Mouse (Mus musculus) gastrocnemius, postnatal 36 days (tissue): Measurements from ENCODE around the gene Tgm6. TPM values are rescaled to one million over a fixed set of nuclear protein-coding genes. Genes with fewer than 3 reads are reported as not detected.

ENCODE experiments used
- DNase-seq, 2 experiments: peaks; one replicate each; pipeline ENCODE4 v3.0.0; 2022
- intact Hi-C: fragments of 180-260 bp; cut with DNase I; formaldehyde crosslinking; loops from one replicate; pipeline ENCODE4 v1.15.1; 2025
- total RNA-seq, 2 experiments: library from RNA; stranded (reverse); gene quantifications; 2 replicates each; pipeline ENCODE4 v1.2.3; 2021

Tgm6 gene
- total RNA-seq, 2 experiments from 2014 or later = not detected

DNA sequence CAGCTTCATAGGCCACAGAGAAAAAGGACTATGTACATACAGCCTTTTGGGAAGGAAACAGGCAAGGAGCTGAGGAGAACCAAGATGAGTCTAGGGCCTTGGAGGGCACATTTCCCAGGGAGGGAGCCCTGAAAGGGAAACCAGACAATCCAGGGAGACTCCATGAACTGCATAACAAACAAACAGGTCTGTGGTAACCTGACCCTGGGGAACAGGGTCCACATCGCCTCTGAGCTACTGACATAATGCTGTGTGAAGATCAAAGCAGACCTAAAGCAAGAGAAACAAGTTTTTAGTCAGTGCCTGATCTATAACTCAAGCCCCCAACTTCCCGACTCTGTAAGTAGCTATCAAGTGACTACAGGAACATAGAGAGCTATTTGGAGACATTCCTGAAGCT, 59.5 kb downstream of the Tgm6 start:
- intact Hi-C loops = no loop called here
- DNase-seq = no peak

DNA sequence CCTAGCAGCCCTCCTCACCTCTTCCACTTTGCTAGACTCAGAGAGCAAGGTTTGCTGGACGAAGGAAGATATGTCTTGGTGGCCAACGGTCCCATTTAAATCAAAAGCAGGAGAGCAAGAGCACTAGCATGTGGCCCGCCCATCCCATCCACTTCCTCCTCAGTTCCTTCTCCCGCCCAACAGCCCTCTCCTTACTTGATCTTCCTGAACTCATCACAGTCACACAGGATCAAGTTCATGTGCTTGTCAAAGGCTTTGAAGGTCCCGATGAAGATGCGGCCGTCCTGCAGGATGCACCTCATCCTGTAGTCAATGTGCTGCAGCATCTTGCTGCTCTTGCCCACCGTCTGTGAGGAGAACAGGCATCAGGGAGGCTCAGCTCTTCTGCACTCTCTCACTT, 64.6 kb downstream of the Tgm6 start:
- intact Hi-C loops = loop anchor here (5.0 kb wide), 1 partner anchor 100 kb away; no protein-coding TSS in a partner anchor
- DNase-seq = no peak

DNA sequence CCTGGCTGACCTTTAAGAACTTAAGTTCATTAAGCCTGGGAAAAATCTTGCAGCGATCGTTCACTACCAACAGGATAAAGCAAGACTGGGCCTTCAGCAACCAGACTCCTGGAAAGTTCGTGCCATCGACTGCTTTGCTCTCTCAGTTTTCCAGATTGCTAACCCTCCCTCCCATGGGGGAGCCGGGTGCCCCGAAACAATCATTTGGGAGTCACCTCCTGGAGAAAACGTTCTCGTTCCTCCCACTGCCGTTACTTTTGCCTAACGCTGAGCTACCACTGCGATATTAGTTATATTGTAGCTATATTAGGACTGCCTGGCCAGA, 66.1 kb downstream of the Tgm6 start:
- intact Hi-C loops = loop anchor here (5.0 kb wide), 1 partner anchor 99 kb away; no protein-coding TSS in a partner anchor
- DNase-seq = no peak

DNA sequence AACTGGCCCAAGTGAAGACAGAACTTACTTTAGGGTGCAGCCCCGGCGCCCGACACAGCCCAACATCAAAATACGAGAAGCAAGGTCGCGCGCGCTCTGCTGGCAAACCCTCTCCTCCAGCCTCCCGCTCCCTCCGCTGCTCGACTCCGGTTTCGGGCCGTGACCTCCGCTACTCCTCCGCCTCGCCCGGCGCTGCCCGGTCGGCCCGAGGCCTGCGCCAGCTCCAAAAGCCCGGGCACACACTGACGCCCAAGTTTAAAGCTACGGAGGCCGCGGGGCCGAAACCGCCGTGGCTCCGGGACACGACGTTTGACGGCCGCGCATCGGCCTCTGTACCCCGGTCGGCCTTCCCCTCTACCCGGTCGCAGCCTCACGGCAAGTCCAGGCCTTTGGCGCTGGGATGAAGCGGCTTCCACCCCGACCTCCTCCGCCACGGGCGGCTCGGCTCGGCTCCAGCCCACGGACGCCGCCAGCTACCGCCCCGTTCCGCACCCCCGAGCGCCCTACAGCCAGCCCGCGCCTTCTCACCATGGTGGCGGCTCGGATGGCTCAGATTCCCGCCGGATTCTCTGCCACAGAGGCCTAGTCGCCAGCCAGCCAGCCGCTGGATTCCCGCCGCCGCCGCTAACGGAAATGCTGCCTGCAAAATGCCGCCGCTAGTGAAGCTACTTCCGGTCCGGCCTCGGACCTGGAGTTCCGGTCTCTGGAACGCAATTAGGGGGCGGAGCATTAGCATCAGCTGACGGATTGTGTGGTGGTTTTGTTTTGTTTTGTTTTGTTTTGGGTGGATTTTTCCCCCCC, 66.7 kb downstream of the Tgm6 start, which contains the start of gene Snrpb:
TSS of gene Snrpb (minus strand) at position 698 of the 801 bp plus-strand sequence.
- DNase-seq = peak; percentile 86
- intact Hi-C loops = loop anchor here (5.0 kb wide), 1 partner anchor 98 kb away; no protein-coding TSS in a partner anchor

DNA sequence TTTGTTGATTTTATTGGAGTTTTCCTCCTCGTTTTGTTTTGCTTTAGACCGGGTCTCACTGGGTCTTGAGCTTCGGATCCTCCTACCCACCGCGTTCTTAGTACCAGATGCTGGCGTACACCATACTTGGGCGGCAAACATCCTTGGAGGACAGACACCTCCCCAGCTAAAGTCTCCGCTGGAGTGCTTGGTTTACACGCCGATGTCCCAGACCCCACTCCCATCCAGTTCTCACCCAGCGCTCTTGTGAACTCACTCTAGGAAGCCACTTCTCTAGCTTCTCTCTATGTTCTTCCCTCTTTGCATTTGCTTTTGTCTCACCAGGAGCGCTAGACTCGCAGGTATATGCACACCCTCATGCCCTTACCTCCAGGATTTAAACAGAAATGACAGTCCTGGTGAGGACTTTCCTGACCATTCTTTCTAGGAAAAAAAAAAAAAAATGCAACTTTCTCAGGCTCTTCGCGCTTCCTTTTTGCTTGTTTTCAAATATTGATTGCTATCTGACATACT, 67.3 kb downstream of the Tgm6 start:
- DNase-seq = no peak
- intact Hi-C loops = loop anchor here (5.0 kb wide), 1 partner anchor 98 kb away; no protein-coding TSS in a partner anchor

DNA sequence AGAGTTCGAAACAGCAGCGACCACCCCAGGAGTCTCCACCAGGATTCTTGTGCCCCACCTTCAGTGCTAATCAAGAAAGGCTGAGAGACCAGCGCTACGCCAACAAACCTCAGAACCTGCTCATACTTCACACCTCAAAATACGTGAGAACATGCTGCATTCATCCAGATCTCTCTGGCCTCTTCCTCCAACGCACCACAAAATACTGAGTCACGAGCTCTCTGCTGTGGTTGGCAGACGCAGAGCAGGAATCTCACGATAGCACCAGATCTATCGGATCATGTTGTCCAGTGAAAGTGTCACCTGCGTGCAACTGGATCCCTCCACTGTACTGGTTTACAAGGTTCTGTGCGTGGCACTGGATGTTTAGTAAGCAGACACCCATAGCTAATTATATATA, 76.2 kb downstream of the Tgm6 start:
- no peak for DNase-seq
- intact Hi-C loops = no loop called here

DNA sequence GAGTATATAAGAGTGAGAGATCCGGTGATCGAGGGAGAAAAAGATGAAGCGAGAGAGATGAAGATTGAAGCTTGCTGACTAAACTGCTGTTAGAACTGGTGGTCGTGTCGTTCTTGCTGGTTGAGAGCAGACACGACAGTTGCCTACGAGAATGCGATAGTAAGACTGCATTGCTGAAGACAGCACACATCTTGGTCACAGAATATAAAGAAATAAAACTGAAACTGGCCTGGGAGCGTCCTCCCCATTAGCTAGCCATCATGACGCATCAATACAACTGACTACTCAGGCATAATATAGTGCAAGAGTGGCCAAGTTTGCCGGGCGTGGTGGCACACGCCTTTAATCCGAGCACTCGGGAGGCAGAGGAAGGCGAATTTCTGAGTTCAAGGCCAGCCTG, 82.7 kb downstream of the Tgm6 start, which contains the start of gene Tmc2:
TSS of gene Tmc2 (plus strand) at position 301 of the 400 bp plus-strand sequence.
- no peak for DNase-seq
- intact Hi-C loops = no loop called here

DNA sequence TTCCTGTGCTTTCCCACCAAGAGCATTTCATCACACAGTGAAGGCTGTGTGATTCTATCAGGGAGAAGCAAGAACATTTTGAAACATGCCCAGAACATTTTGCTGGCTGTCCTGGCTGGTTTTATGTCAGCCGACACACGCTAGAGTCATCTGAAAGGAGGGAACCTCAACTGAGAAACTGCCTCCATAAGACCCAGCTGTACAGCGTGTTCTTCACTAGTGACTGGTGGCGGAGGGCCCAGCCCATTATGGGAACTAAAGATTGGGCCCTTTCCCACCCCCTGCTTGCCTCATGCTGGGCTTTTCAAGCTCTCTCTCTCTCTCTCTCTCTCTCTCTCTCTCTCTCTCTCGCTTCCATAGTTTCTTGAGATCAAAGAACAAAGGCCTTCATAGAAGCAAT, 88.7 kb downstream of the Tgm6 start:
- DNase-seq = no peak
- intact Hi-C loops = no loop called here

Other genes starting within 250 kb of the Tgm6 start
- gene Tgm3, start 100.1 kb upstream of the Tgm6 start, total RNA-seq = not detected
- gene Snrpb, start 67.0 kb downstream of the Tgm6 start, total RNA-seq = 100 to 1,000 TPM; 122 to 131 TPM
- gene Tmc2, start 82.8 kb downstream of the Tgm6 start, total RNA-seq = not detected
- 10 to 100 TPM; 24.8 to 32.5 TPM for gene Nop56, start 162.0 kb downstream of the Tgm6 start, total RNA-seq
- 100 to 1,000 TPM; 448 to 491 TPM for gene Idh3b, start 172.1 kb downstream of the Tgm6 start, total RNA-seq
- gene Ebf4, start 182.8 kb downstream of the Tgm6 start, total RNA-seq = under 1 TPM; 0.15 to 0.27 TPM